Mouse (Mus musculus): ENCODE data around the gene Mknk2. TPM values are rescaled to one million over a fixed set of nuclear protein-coding genes. Genes with fewer than 3 reads are reported as not detected.

Mknk2 gene
- polyA plus RNA-seq, 2 experiments, result 58.7 to 59.7 TPM

DNA sequence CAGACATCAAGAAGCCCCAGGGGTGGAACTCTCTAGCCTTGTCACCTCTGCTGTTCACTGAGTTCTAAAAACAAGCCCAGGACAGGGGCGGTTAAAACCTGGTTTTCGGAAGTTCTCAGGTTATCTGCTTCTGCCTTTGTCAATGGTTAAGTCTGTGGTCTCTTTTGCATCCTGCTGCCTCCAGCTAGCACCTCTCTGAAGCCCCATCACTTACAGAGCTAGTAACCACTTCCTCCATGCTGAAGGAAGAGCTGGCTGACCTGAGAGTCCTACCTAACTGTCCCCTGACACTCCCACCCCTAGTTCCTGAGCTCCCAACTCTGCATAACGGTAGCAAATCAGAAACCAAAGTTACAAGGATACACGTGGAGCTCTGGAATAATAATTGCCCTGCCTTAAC lies 22.8 kb upstream of the Mknk2 start:
- WGBS (ENCODE audit: insufficient replicate concordance), result 6% methylated on average over 4 of the region's 4 CpGs
- Histone ChIP-seq H3K4me1 (replicated peaks; ENCODE audit: control insufficient read depth in 2 of 2, insufficient read depth in 2 of 2, low read length in 1 of 2) (peaks cover 59 to 60% of the 10 kb centered on the region in 2 experiments), H3K36me3 (replicated peaks; ENCODE audit: control insufficient read depth, insufficient read depth, low read depth) (no peaks in the 10 kb centered on the region), H3K9me3 (ENCODE audit: control insufficient read depth, low read length) (no peaks in the 10 kb centered on the region), H3K4me3 (ENCODE audit: insufficient read depth in 1 of 2, low read depth in 2 of 2, low read length in 2 of 2) (peak overlapping the region; percentile 63 to 64), H3K27ac (peak overlapping the region; percentile 92), H3K9ac (replicated peaks) (peak overlapping the region; percentile 53), H3K4me2 (ENCODE audit: low read depth) (peak overlapping the region; percentile 98), H3K27me3 (ENCODE audit: control insufficient read depth, insufficient read depth, low read length) (no peaks in the 10 kb centered on the region)
- ATAC-seq (ENCODE audit: insufficient read depth), result no peak
- no peak for TF ChIP-seq CTCF (IDR thresholded peaks at IDR 0.05; ENCODE audit: low read depth)
- TF ChIP-seq EP300 (IDR thresholded peaks at IDR 0.05; ENCODE audit: low read depth), result no peak
- no peak for DNase-seq (ENCODE audit: low read depth in 3 of 3, low spot score in 3 of 3)

DNA sequence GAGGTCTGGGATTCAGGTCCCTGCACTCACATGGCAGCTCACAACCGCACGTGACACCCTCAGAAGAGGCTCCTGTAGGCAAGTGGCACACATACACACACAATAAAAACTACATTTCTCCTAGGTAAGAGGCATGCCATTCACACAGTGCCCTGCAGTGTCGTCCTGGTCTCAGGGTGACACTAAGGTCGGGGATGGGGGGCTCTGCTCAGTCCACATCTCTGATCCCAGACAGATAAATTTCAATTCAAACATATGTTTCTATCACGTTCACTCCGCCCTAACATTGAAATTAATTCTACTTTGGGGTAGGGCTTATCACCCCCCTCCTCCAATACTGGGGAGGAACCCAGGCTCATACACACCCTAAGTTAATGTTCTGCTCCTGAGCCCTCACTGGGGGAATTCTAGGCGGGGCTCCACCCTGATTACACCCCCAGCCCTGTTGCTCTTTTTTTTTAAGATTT lies 22.2 kb upstream of the Mknk2 start:
- ATAC-seq (ENCODE audit: insufficient read depth) (no peak), DNase-seq (ENCODE audit: low read depth in 3 of 3, low spot score in 3 of 3) (no peak)
- Histone ChIP-seq H3K4me1 (replicated peaks; ENCODE audit: control insufficient read depth in 2 of 2, insufficient read depth in 2 of 2, low read length in 1 of 2) (peaks cover 65 to 66% of the 10 kb centered on the region in 2 experiments), H3K27me3 (ENCODE audit: control insufficient read depth, insufficient read depth, low read length) (no peaks in the 10 kb centered on the region), H3K9ac (replicated peaks) (peak overlapping the region; percentile 53), H3K9me3 (ENCODE audit: control insufficient read depth, low read length) (no peaks in the 10 kb centered on the region), H3K27ac (peak overlapping the region; percentile 92), H3K4me2 (ENCODE audit: low read depth) (peak overlapping the region; percentile 98), H3K4me3 (ENCODE audit: insufficient read depth in 1 of 2, low read depth in 2 of 2, low read length in 2 of 2) (peak overlapping the region; percentile 14 to 64; a peak in 3 of 4 replicates), H3K36me3 (replicated peaks; ENCODE audit: control insufficient read depth, insufficient read depth, low read depth) (no peaks in the 10 kb centered on the region)
- WGBS (ENCODE audit: insufficient replicate concordance), result 39% methylated on average over 7 of the region's 7 CpGs
- TF ChIP-seq EP300 (IDR thresholded peaks at IDR 0.05; ENCODE audit: low read depth) (no peak), CTCF (IDR thresholded peaks at IDR 0.05; ENCODE audit: low read depth) (no peak)

DNA sequence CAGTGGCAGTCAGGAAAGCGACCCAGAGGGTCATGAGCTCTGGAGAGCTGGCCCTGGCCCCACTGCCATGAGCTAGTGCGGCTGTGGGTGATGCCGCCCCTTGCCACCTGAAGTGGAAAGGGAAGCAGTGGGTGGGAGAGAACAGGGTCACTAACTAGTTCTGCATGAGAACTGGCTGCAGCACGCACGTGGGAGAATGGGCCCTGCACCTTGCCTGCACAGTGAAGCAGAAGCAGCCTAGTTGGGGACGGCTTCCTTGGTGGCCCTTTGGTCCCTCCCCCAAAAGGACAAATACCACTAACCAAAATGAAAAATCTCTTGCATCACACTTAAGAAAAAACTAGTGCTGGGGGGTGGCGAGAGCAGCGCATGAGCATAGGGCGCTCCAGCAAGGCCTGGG lies 20.7 kb upstream of the Mknk2 start:
- ATAC-seq (ENCODE audit: insufficient read depth), result no peak
- H3K36me3 ChIP-seq (replicated peaks; ENCODE audit: control insufficient read depth, insufficient read depth, low read depth), result no peaks in the 10 kb centered on the region

DNA sequence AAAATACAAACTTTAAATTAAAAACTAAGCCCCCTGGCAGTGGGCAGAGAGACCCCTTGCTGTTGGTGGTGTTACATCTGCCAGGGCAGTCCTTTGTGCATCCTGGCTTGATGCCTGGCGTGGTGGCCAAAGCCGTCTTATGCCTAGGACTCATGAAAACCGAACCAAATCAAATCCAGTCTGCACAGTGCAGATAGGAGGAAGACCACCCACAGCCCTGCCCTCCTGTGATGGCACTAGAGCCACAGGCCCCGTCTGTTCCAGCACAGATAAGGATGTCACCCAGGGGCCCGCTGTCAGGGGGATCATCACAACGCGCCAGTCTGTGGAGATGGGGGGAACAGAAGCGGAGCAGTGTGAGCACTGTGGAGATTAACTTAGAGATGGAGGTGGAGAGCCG lies 19.9 kb upstream of the Mknk2 start:
- peak overlapping the region; percentile 87 for H3K27ac ChIP-seq
- ATAC-seq (ENCODE audit: insufficient read depth) (peak; percentile 63), DNase-seq (ENCODE audit: low read depth in 3 of 3, low spot score in 3 of 3) (peak; percentile 84 to 90 (median 90))
- no peaks in the 10 kb centered on the region for H3K27me3 ChIP-seq (ENCODE audit: control insufficient read depth, insufficient read depth, low read length)
- no peaks in the 10 kb centered on the region for H3K9me3 ChIP-seq (ENCODE audit: control insufficient read depth, low read length)
- 12% methylated on average over 9 of the region's 9 CpGs for WGBS (ENCODE audit: insufficient replicate concordance)
- no peaks in the 10 kb centered on the region for H3K36me3 ChIP-seq (replicated peaks; ENCODE audit: control insufficient read depth, insufficient read depth, low read depth)
- peak overlapping the region; percentile 53 for H3K9ac ChIP-seq (replicated peaks)
- peaks cover 66 to 72% of the 10 kb centered on the region in 2 experiments for H3K4me1 ChIP-seq (replicated peaks; ENCODE audit: control insufficient read depth in 2 of 2, insufficient read depth in 2 of 2, low read length in 1 of 2)
- peak overlapping the region; percentile 74 for H3K4me2 ChIP-seq (ENCODE audit: low read depth)
- TF ChIP-seq CTCF (IDR thresholded peaks at IDR 0.05; ENCODE audit: low read depth), result no peak
- TF ChIP-seq EP300 (IDR thresholded peaks at IDR 0.05; ENCODE audit: low read depth), result peak; percentile 97
- H3K4me3 ChIP-seq (ENCODE audit: insufficient read depth in 1 of 2, low read depth in 2 of 2, low read length in 2 of 2), result peak overlapping the region; percentile 31 to 36

More for the DNA sequence above, 20.7 kb upstream of the Mknk2 start:
- Histone ChIP-seq H3K9ac (replicated peaks) (peak overlapping the region; percentile 53), H3K4me1 (replicated peaks; ENCODE audit: control insufficient read depth in 2 of 2, insufficient read depth in 2 of 2, low read length in 1 of 2) (peaks cover 72 to 74% of the 10 kb centered on the region in 2 experiments), H3K27ac (peak overlapping the region; percentile 87), H3K27me3 (ENCODE audit: control insufficient read depth, insufficient read depth, low read length) (no peaks in the 10 kb centered on the region), H3K9me3 (ENCODE audit: control insufficient read depth, low read length) (no peaks in the 10 kb centered on the region), H3K4me3 (ENCODE audit: insufficient read depth in 1 of 2, low read depth in 2 of 2, low read length in 2 of 2) (no peak overlapping the region), H3K4me2 (ENCODE audit: low read depth) (peak overlapping the region; percentile 74)
- DNase-seq (ENCODE audit: low read depth in 3 of 3, low spot score in 3 of 3), result no peak
- TF ChIP-seq CTCF (IDR thresholded peaks at IDR 0.05; ENCODE audit: low read depth), result no peak
- no peak for TF ChIP-seq EP300 (IDR thresholded peaks at IDR 0.05; ENCODE audit: low read depth)
- WGBS (ENCODE audit: insufficient replicate concordance), result 60% methylated on average over 9 of the region's 9 CpGs

DNA sequence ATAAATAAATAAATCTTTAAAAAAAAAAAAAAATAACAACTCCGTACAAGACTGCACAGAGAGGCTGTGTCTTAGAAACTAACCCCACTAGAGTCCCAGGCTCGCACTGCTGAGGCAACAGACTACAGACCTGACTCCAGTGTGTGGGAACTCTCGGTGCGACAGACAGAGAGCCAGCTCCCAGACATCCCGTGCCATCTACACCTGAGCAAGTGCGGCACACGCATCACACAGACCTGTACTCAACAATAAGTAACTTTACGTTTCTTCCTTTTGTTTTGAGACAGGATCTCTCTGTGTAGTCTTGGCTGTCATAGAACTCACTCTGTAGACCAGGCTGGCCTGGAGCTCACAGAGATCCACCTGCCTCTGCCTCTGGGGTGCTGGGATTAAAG lies 19.5 kb upstream of the Mknk2 start:
- Histone ChIP-seq H3K9ac (replicated peaks) (no peak overlapping the region), H3K4me2 (ENCODE audit: low read depth) (peak overlapping the region; percentile 74), H3K4me1 (replicated peaks; ENCODE audit: control insufficient read depth in 2 of 2, insufficient read depth in 2 of 2, low read length in 1 of 2) (peaks cover 66 to 76% of the 10 kb centered on the region in 2 experiments), H3K36me3 (replicated peaks; ENCODE audit: control insufficient read depth, insufficient read depth, low read depth) (no peaks in the 10 kb centered on the region), H3K27me3 (ENCODE audit: control insufficient read depth, insufficient read depth, low read length) (no peaks in the 10 kb centered on the region), H3K27ac (peak overlapping the region; percentile 3), H3K4me3 (ENCODE audit: insufficient read depth in 1 of 2, low read depth in 2 of 2, low read length in 2 of 2) (peak overlapping the region; percentile 31 to 36; a peak in 2 of 4 replicates), H3K9me3 (ENCODE audit: control insufficient read depth, low read length) (no peaks in the 10 kb centered on the region)
- 62% methylated on average over 8 of the region's 8 CpGs for WGBS (ENCODE audit: insufficient replicate concordance)
- DNase-seq (ENCODE audit: low read depth in 3 of 3, low spot score in 3 of 3) (no peak), ATAC-seq (ENCODE audit: insufficient read depth) (no peak)
- TF ChIP-seq CTCF (IDR thresholded peaks at IDR 0.05; ENCODE audit: low read depth) (no peak), EP300 (IDR thresholded peaks at IDR 0.05; ENCODE audit: low read depth) (no peak)
